Mouse (Mus musculus): ENCODE measurements around the gene Prpf18.

DNA sequence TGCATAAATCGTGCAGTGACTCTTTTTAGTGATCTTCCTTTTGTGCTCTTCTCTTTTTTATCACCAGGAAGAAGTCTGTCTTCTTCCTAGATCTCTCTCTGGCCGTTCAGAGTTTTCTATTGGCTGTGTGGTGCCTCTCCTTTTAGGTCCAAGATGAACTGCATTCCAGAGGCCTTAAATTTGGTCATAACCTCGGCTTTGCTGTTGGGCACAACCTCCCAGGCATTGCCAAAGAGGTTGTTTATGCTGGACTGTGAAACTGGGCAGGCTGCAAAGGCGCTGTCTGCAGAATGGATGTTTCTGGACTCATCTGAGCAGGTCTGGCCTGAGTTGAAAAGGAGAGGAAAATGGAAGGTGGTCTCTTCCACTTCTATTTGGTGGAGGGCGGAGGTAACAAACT is 73.6 kb downstream of the Prpf18 start:
- TF ChIP-seq POLR2A (IDR thresholded peaks at IDR 0.05; ENCODE audit: low read depth, low read length) (no peak), CTCF (IDR thresholded peaks at IDR 0.05; ENCODE audit: extremely low read depth, insufficient read depth, insufficient read length, insufficient replicate concordance) (no peak)
